Mouse (Mus musculus) heart, postnatal 36 days (tissue): ENCODE data around the gene Tubd1. TPM values are rescaled to one million over a fixed set of nuclear protein-coding genes. Genes with fewer than 3 reads are reported as not detected.

ENCODE experiments used
- DNase-seq, 2 experiments: peaks; one replicate each; pipeline ENCODE4 v3.0.0; 2021 to 2022
- intact Hi-C: fragments of 180-260 bp; cut with DNase I; formaldehyde crosslinking; loops from one replicate; pipeline ENCODE4 v1.15.1; 2025
- total RNA-seq, 2 experiments: library from RNA; stranded (reverse); gene quantifications; 2 replicates each; pipeline ENCODE4 v1.2.3; 2021

The Tubd1 gene
- total RNA-seq, 2 experiments from 2014 or later: 6.2 to 6.7 TPM

DNA sequence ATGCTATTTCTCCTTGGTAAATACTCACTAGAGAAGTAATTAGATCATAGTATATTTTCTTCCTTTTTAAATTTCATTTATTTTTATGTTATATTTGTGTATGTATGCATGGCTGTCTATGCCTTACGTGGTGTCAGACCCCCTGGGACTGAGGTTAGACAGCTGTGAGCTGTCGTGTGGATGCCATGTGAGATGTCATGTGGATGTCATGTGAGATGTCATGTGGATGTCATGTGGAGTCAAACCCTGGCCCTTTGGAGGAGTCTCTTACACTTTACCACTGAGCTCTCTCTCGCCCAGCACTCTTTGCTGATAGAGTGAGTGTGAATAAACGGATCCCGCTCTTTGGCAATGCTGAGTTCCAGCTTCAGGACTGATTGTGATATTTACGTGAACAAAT, 8.7 kb downstream of the Tubd1 start:
- no peak for DNase-seq

DNA sequence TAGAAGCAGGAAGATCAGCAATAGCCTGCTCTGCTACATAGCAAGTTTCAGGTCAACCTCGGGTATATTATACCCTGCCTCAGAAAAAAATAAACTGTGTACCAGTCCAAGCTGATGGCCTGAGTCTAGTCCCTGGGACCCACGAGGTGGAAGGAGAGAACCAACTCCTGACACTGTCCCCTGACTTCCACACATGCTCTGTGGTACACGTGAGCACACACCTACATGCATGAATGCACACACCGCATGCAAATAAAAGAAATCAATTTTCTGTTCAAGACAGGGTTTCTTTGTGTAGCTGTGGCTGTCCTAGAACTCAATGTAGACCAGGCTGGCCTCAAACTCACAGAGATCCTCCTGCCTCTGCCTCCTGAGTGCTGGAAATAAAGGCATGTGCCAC, 13.5 kb downstream of the Tubd1 start:
- intact Hi-C loops: no loop called here
- DNase-seq: no peak

More for the DNA sequence above, 8.7 kb downstream of the Tubd1 start:
- intact Hi-C loops: no loop called here

DNA sequence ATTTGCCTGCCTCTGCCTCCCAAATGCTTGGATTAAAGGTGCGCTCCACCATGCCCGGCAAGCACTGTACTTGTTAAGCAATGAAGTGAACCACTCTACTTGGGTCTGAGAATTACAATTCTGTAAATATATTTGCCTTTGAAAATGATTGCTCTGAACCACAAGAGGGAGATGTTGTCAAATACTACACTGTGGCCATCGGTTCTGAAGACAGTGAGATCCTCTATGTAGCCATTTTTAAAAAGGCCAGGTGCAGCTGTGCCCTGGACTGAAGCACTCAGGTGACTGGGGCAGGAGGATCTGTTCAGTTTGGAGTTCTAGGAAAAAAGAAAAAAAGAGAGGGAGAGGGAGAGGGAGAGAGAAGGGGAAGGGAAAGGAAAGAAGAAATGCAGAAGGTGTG, 23.6 kb downstream of the Tubd1 start:
- intact Hi-C loops: loop anchor here (1.0 to 5.0 kb wide), 2 partner anchors 85 to 444 kb away; no protein-coding TSS in a partner anchor

DNA sequence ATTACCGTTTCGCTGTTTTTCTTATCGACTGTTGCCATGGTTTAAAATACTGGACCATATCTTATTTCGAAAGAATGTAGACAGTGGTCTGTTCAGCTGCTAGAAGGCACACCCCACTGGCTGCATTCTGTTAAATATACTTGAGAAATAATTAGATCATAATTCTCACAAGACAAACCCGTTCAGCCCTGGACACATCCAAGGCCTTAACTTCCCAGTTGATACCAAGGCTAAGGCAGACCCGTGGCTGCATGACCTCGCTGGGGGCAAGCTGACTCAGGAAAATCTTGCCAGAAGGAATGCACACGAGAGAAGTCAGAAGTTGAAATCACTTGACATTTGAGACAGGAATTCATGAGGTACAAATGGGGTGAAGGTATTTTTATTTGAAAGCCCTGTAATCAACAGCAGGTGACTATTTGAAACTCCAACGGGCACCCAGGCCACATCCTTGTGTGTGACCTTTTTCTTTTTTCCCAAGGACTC, 25.5 kb downstream of the Tubd1 start:
- no peak for DNase-seq
- intact Hi-C loops: no loop called here

More for the DNA sequence above, 23.6 kb downstream of the Tubd1 start:
- no peak for DNase-seq

DNA sequence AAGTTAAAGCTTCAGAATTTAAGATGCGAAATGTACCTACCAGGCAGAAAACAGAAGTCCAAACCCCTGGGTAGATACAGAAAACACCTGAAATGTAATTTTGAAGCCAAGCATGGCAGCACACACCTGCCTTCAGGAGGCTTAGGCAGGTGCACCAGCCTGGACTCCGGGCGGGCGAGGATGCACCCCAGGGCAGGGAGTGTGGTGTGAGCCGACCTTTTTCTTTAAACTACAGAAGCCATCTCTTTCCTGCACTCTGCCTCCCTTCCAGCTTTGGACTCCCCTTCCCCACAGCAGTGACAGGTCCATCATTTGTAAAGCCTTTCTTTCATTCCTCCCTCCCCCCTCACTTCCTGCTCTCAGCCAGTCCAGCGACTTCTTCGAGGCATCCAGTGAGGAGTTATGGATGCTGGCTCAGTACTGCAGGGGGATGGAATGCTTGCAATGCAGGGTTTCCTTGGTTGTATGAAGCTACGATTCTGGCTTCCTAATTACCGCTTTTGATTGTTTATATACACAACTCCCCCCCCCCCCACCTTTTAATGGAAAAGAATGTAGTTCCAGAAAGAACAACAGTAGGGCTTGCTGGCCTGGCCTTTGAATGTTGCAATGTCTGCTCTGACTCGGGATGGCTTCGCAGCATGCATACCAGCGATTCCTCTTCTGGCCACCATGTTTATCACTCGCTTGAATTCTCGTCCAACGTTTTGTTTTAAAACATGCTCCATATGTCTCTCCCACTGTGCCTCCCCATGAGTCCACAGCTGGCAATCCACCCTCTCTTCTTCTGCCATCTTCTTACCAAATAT, 26.5 kb downstream of the Tubd1 start:
- no peak for DNase-seq
- intact Hi-C loops: no loop called here

DNA sequence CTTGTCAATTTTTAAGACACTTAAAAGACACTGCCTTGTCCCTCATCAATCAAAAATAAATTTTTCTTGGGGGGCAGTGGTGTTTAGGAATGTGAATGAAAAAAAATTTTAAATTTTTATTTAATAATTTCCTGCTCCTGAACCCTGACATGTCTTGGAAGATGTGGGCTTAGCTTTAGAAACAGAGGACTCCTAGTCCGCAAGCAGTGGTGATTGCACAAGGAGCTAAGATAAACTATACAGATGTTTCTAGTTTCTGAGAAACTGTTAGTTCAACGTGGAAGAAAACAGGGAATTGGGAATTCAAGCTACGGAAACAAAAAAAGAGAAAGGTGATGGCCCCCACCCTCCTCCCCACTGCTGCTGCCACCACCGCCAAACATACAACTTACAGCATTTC, 27.1 kb downstream of the Tubd1 start:
- intact Hi-C loops: no loop called here
- DNase-seq: no peak

DNA sequence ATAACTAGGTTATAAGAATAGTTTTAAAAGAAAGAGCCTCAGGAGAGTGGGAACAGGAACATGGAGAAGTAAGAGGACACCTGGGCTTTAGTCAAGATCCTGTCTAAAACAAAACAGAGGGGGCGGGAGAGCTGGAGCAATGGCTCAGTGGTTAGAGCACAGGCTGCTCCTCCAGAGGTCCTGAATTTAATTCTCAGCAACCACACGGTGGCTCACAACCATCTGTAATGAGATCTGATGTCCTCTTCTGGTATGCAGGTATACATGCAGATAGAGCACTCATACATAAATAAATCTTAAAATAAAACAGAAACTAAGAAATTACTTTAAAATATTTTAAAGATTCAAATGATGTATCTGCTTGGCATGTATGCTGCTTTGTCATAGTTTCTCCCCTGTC, 27.8 kb downstream of the Tubd1 start:
- no peak for DNase-seq
- intact Hi-C loops: no loop called here

DNA sequence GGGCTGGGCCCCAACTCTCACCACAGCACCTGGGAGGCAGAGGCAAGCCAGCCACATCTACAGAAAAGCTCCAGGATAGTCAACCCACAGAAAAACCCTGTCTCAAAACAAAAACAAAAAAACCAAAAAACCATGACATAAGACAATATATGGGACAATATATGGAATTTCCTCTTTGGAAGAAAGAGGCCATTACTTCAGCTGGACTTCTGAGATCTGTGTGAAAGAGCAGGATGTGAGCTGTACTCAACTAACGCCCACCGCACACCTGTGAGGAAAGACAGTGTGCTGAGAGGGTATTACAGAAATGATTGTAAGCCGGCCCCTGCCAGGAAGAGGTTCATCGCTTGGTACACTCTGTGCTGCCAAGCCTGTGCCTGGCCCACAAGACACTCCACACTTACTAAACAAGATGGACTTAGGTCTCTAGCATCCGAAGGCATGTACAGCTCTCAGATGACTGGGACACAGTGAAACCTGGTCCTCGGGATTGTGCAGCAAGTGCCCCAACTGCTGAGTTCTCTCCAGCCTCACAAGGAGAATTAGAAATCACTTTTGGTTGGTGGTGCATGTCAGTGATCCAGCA, 28.9 kb downstream of the Tubd1 start:
- intact Hi-C loops: no loop called here
- no peak for DNase-seq

DNA sequence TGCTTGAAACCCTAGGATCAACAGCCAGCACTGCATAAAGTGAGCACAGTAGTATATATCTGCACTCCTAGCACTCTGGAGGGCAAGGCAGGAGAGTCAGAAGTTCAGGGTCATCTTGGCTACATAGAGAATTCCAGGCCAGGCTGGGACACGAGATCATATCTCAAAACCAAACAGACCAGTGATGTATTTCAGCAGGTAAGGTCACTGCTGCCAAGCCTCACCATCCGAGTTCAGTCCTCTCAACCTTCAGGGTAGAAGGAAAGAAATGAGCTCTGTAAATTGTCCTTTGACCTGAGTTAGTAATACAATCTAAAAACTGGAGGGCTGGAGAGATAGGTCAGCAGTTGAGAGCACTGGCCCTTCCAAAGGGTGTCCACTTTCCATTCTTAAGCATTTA, 29.6 kb downstream of the Tubd1 start:
- intact Hi-C loops: no loop called here

DNA sequence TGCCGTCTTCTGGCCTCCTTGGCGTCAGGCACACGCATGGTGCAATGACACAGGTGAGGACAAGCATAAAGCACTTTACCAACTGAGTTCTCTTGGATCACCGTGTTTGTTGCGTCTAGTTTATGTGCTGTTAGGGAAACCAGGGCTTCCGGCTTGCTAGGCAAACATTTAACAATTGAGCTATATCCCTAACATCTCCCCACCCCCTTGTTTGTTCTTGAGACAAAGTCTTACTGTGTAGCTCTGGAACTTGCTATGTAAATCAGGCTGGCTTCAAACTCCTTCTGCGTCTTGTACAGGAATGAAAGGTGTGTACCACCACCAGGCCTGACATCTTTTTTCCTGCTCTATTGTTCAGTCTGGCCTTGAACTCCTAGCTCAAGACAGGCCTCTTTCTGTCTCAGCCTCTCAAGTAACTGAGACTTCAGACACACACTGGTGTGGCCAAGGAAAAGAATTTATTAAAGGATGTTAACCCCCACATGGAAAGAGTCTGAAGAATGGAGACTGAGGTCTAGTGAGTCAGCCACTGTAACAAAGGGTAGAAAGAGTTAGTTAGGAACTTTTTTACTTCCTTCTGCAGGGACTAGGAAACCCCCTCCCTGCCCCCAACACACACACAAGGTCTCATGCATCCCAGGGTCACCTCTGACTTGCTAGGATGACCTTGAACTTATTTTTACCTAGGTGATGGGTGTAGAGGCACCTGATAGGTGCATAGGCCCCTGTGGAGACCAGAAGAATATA, 31.0 kb downstream of the Tubd1 start:
- intact Hi-C loops: no loop called here
- DNase-seq: no peak

More for the DNA sequence above, 29.6 kb downstream of the Tubd1 start:
- DNase-seq: no peak

DNA sequence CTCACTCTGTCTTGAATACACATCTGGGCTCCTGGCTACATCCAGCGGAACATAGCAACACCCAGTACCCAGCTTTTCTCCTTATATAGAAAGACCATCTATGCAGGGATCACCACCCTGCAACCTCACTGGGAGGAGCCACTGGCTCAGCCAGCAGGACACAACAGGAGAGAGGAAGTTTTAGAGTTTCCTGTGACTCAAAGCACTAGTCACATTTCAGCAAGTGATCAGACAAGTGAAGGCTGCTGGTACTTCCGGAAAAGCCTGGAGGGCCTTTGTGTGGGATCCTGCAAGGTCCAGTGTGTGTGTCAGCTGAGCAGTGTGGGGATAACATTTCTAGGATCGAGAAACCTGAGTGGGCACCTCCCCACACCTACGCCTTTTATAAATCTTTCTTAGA, 32.4 kb downstream of the Tubd1 start:
- DNase-seq: peak in 1 of 2 experiments; percentile 48
- intact Hi-C loops: no loop called here

DNA sequence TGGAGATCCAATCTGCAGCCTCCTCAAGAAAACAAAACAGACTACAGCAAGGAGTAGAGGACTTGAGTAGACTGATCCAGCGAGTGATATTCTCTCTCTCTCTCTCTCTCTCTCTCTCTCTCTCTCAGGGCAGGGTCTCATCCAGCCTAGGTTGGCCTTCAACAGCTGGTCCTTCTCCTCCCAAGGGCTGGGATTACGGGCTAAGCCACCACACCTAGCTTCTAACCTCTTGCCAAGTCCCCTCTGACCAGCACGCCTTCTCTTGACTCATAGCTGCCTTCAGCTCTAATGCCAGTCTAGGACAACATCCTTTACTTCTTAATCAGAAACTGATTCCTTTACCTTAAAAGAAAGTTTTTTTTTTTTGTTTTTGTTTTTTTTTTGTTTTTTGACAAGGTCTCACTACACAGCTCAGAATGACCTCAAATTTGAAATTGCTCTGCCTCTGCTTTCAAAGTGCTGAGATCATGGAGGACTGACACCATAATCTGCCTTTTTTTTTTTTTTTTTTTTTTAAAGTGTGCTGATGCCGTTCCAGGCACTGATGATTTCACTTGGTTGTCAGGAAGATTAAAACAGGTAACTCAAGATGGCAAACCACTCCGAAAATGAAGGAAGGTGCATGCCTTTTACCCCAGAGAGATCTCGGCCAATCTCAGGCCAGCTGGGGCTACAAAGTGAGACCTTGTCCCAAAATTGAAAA, 33.5 kb downstream of the Tubd1 start:
- DNase-seq: no peak
- intact Hi-C loops: no loop called here

DNA sequence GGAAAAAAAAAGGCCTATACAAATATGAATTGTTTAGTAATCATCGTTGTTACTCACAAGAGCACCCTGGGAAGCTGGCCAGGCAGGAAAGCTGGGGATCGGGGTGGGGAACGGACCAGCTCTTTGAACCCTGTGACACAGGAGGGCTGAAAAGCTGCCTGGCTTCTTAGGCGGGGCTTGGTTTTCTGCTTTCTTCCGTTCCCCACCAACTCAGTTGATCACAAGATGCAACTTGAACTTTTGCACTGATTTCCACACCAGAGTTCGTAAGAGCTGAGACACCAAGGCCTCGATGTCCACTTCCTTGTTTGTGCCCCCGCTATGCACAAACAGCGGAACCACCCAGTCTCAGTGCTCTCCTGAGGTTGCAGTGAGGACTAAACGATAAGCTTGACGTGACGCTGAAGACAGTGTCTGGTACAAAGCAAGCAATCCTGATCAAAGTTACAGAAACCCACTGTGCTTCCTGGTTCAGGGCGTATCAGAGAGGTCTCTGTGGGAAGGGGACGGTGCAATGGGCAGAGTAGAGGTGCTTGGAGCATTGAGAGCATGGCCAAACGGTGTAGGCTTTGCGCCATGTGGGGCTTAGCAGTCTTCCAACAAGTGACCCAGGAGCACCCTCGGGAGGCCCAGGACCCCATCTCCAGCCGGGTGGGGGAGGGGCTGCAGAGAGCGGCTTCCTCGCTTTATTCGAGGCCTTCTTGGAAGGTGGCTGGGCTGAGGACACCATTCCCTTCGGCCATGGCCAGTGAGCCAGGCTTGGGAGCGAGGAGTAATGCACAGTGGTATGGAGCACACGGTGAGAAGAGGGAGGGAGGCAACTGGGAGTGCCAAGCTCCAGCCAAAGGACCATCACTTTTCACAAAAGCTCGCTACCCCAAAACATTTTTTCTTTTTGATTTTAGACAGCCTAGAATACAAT, 34.3 kb downstream of the Tubd1 start:
- peak; percentile 70 to 74 for DNase-seq
- intact Hi-C loops: no loop called here

DNA sequence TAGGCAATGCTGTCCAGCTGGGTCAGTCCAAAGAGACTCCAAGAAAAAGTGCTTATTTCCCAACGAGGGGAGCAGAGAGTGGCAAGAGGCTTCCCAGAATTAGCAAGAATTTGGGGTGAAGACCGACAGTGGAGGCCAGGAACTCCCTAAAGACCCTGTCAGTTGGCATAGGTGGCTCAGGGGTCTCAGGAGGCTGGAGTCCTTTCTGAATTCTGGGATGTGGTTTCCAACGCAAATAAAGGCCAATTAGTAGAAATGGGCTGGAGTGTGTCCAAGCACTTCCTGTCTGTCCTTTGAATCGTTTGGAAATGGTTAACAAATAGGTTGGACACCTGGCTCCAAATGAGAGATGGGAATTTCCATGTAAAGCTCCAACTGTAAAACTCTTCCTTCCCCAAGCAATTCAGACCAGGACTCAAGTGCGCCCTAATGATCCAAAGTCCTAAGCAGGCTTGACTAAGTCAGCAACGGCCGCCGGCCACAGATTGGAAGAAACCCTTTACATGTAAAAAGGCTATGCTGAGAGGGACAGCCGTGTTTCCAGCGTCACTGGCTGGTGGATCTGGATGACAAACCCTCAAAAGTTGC, 35.0 kb downstream of the Tubd1 start:
- DNase-seq: no peak
- intact Hi-C loops: no loop called here

DNA sequence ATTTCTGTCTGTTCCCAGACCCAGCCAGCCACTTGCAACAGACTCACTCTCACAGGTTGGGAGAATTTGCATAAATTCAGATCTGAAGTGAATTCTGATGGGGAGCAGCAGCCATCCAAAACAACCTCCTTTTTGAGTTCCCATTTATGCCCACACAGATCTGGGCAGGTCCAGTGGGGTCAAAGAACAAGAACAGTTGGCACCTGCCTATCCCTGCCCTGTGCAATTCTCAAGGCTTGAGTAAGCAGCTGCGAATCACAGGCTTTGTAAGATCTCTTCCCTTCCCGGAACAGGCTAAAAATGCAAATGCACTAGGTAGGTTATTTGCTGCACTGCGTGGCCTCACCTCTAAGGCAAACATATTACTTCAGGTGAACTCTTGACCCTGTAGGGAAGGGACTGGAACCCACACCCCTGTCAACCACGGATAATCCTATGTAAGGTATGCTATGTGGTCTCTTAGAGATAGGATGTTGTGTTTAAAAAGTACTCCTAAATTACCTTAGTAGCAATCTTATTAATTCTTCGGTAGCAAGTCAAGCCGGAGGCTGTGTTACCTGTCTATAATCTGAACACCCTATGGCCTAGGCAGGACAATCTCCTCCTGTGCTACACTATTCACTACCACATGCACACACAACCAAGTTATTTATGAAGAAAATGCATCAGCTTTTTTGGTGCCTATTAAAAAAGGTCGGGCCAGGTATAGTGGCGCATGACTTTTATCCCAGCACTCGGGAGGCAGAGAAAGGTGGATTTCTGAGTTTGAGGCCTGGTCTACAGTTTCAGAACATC, 35.7 kb downstream of the Tubd1 start:
- intact Hi-C loops: no loop called here
- no peak for DNase-seq

DNA sequence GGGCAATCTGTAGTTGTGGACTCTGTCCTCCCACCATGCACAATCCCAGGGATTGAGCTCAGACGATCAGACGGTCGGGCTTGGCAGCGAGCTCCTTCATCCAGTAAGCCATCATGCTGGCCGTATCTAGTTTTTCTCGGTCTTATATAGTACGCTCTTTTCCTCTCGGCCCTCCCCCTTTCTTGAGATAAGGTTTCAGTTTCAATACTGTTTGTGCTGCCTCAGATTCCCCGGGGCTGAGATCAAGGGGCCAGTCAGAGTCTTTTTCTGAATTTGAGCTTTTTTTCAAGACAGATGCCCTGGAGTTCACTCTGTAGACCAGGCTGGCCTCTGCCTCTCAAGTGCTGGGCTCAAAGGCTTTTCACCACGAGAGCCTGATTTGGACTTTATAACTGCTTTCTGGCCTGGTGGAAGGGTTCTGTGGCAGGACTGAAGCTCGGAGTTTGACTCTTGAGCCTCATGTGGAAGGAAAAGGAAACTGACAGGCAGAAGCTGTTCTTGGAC, 36.5 kb downstream of the Tubd1 start:
- DNase-seq: peak; percentile 59 to 72
- intact Hi-C loops: no loop called here

DNA sequence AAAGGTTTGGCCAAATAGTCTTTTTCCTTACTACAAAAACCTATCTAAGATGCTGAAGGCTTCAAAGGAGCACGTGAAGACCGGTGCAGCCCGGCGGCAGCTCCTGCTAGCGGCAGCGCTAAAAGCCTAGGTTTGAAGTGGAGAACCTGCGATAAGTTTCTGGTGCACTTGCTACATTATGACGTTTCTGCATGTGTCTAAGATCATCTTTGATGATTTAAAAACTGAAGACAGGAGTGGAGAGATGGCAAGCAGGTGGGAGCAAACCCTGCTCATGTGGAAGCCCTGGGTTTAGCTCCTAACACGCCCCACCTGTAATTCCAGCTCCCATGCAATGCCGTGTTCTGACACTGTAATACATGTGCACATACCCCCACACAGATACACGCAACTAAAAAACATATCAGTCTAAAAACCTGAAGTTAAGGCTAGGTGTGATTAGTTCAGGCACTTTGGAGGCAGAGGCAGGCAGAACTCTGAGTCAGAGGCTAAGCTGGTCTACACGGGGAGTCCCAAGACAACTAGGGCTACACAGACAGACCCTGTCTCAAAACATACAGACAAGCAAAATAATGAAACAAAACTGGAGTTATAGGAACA, 37.3 kb downstream of the Tubd1 start:
- intact Hi-C loops: no loop called here
- no peak for DNase-seq
